Mouse (Mus musculus): ENCODE measurements at regions not wholly inside any gene's neighbourhood (a gene's known extent, or its start where the extent isn't known, plus 50 kb on each side); places are given as distances from the start of the nearest gene placed in this dataset.

- DNase-seq (ENCODE audit: low read depth, low spot score) = peak; percentile 70
Measured at GRCm38 (mm10) chr1:3813071-3813470, 994.6 kb upstream of the Gm37988 start.

GRCm38 (mm10) chr1:3842021-3842420 lies 965.7 kb upstream of the Gm37988 start:
- no peak for DNase-seq (ENCODE audit: low read depth, low spot score)
